Mouse (Mus musculus): ENCODE measurements around the gene Dbx1. TPM values are rescaled to one million over a fixed set of nuclear protein-coding genes. Genes with fewer than 3 reads are reported as not detected.

Dbx1 gene
- polyA plus RNA-seq, 1 experiment from 2014 or later: not detected

DNA sequence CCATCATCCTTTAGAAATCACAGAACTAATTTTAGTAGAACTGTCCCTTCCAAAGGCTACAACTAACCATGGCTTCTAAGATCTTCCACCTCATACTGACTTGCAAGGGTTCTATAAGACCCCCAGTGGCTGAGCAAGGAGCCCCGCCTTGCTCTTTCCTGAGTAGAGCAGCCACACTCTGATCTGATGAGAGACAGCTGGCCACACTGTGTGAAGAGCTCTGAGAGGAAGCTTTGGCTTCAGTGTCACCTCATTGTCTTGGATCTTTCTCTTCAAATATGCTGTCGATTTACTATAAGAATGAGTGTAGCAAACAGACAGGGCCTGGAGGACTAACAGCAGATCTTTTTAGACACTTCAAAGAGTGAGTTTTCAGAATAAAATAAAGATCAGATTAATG, 54.7 kb downstream of the Dbx1 start:
- no peak overlapping the region for H3K27ac ChIP-seq (ENCODE audit: low read length)
- no peak for ATAC-seq (ENCODE audit: low read depth)
- no peaks in the 10 kb centered on the region for H3K9me3 ChIP-seq (replicated peaks; ENCODE audit: control insufficient read depth, low read length)
- WGBS (ENCODE audit: insufficient replicate concordance): 58% methylated on average over 2 of the region's 2 CpGs
- no peak overlapping the region for H3K4me2 ChIP-seq (ENCODE audit: low read depth, low read length)
- peaks cover 3% of the 10 kb centered on the region; the same call in 1 of the 2 replicates for H3K36me3 ChIP-seq (ENCODE audit: control insufficient read depth, insufficient read depth)
- H3K4me3 ChIP-seq (ENCODE audit: low read depth, low read length): no peak overlapping the region
- no peaks in the 10 kb centered on the region for H3K27me3 ChIP-seq (ENCODE audit: control insufficient read depth, insufficient read depth, low read depth, low read length)
- H3K9ac ChIP-seq (ENCODE audit: low read depth, low read length): no peak overlapping the region
- H3K4me1 ChIP-seq (ENCODE audit: control insufficient read depth, low read depth, low read length): no peaks in the 10 kb centered on the region

Other genes with a start within 250 kb of the Dbx1 start
- 31.9 and 32.0 TPM in 2 replicates for gene Htatip2, start 122.3 kb upstream of the Dbx1 start, polyA plus RNA-seq (2015; fragmentation: Nextera tagmentation; extraction: Ambion mirVana)
- gene Prmt3, start 141.5 kb upstream of the Dbx1 start, polyA plus RNA-seq (2015; fragmentation: Nextera tagmentation; extraction: Ambion mirVana): 15.6 and 18.2 TPM in 2 replicates

Measured in liver, embryonic 16.5 days (tissue).